Mouse (Mus musculus): ENCODE measurements around the gene Tbc1d16. TPM values are rescaled to one million over a fixed set of nuclear protein-coding genes. Genes with fewer than 3 reads are reported as not detected.
A peak's percentile ranks its signal among the peaks of the same experiment; 100 is the strongest.

Gene Tbc1d16
- total RNA-seq, 2 experiments from 2014 or later = 111 to 115 TPM

DNA sequence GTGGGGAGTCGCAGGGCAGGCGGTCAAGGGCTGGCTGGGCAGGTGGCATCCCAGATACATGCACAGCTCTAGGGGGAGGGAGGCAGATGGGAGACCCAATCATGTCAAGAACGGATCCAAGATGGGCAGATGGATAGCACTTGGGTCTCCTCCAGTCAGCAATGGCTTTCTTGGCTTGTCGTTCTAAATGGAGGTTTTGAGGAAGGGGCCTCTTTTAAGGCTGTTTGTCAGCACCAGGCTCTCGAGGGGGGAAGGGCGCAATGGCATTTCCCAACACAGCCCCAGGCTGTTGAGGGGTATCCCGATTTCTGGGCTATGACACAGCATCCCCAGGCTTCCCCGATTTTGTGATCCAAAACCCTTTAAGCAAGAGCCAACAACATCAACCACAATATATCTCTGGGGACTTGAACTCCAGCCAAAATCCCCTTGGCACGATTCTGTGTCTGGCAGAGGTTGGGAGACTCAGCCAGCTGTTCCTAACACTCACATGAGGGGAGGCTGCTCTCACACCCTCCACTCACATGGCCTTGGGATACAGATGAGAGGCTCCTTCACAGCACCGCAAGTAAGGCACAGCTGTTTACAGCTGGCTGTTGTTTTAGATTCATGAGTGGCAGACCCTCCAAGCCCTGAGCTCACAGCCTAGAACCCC lies 18.8 kb downstream of the Tbc1d16 start:
- peak; percentile 71 to 76 for DNase-seq (ENCODE audit: low spot score in 2 of 2)

DNA sequence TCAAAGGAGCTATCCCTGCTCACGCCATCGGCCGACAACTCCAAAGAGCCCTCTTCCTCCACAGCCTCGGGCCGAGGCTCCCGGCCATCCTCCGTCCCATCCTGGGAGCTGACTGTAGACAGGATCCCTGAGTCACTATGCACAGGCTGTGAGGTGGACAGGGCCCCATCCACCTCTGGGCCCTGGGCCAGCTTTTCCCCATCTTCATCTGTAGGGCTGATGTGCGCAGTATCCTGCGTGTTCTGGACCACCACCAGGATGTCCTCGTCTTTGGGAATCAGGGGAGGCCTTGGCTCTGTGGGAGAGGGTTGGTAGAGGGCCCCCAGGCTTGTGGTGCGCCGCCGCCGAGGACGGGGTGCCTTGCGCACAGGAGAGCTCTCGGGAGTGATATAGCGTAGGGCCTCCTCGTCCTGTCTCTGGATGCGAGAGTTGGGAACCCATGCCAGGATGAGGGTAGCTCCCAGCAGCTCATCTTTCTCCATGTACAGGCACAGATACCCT lies 19.4 kb downstream of the Tbc1d16 start:
- DNase-seq (ENCODE audit: low spot score in 2 of 2) = no peak

- no peak for DNase-seq (ENCODE audit: low spot score in 2 of 2)
These were observed 20.3 kb downstream of the Tbc1d16 start for GRCm38 (mm10) chr11:119207986-119208385.

DNA sequence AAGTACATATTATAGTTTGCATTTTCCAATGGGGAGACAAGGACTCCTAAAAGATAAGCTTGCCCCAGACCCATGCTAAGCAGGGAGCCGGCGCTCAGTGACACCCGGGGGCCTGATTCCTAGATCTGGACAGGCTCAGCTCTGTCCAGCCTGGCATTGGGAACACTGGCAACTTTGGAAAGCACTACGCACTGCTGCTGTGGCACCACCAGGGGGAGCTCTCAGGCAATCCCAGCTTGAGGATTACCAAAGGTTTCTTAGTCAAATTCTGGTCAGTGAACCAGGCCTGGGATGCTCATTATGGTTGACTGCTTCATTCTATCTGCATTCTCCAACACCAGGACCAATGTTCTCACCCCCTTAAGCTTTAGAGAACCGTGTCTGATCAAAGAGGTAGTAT lies 21.7 kb downstream of the Tbc1d16 start:
- DNase-seq (ENCODE audit: low spot score in 2 of 2) = peak; percentile 73 to 80

DNA sequence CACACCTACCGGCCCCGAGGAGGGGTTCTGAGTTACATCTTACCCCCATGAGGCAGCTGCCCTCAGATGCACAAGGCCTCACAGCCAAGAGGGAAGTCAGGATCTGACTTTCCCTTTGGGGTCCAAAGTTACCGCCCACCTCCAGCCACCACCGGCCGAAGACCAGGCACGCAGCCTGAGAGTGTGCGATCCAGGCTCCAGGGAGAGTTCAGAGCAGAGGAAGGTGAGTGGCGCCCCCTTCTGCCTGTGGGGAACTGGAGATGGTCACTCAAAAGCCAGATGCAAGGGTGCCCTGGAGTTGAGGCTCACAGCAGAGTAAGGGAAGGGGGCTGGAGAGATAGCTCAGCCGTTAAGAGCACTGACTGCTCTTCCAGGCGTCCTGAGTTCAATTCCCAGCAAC lies 22.6 kb downstream of the Tbc1d16 start:
- no peak for DNase-seq (ENCODE audit: low spot score in 2 of 2)

GRCm38 (mm10) chr11:119203423-119203822 lies 24.9 kb downstream of the Tbc1d16 start:
- DNase-seq (ENCODE audit: low spot score in 2 of 2) = peak in 1 of 2 experiments; percentile 52

GRCm38 (mm10) chr11:119199233-119199601 lies 29.1 kb downstream of the Tbc1d16 start:
- DNase-seq (ENCODE audit: low spot score in 2 of 2) = no peak

GRCm38 (mm10) chr11:119198564-119199232 lies 29.6 kb downstream of the Tbc1d16 start:
- DNase-seq (ENCODE audit: low spot score in 2 of 2) = peak; percentile 60 to 66

DNA sequence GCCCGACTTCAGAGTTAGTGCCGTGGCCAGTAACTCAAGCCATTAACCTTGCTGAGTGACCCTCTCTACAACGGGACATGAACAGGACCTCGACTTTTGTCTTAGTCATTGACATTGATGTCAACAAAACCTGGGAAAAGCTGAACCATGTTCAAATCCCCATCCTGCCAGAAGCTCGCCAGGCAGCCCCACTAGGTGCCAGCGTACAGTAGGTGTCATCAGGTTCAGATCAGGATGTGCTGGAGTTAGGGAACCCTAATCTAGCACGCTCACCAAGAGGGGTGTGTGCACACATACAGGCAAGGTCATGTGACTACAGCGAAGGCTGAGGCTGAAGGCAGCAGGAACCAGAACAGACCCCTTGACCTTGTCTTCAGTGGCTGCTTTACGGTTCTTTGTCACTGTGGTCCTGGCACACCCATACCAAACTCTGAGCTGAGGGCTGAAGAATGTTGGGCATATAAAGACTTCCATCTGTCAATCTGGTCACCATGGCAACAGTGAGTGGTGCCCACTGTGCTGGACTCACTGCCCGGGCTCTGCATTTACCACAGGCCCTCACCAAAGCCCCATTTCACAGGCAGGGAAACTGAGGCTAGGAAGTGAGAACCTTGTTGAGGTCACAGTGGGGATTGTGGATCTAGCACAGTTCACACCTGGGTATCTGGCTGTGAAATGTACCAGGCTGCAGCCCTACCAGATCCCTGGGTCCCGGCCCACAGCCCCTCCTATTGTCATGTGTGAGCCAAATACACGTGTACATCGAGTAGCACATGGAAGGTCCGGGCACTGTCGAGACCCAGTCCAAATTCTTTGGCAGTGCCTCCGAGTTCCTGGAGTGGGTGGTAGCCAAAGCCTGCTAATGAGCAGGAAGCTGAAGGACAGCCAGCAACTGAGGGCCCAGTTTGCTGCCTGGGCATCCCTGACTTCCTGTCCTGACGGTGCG lies 30.4 kb downstream of the Tbc1d16 start:
- peak in 1 of 2 experiments; percentile 49 for DNase-seq (ENCODE audit: low spot score in 2 of 2)

GRCm38 (mm10) chr11:119192605-119193004 lies 35.7 kb downstream of the Tbc1d16 start:
- no peak for DNase-seq (ENCODE audit: low spot score in 2 of 2)

DNA sequence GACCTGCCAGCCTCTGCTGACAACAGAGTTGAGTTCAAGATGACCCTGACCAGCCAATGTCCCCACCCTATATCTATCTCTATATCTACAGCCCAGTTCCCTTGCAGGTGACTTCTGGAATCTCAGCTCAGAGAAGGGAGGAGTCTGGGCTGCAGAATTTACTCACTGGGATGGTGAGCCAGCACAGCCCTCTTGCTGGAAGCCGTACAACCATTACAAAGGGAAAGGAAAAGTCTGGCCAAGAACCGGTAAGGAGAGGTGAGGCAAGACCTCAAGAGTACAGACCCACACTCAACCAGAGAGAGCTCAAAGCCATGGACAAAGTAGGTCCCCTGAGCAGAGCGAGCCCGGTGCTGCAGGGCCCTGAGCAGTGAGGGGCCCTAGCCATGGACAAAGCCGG lies 36.1 kb downstream of the Tbc1d16 start:
- DNase-seq (ENCODE audit: low spot score in 2 of 2) = no peak

DNA sequence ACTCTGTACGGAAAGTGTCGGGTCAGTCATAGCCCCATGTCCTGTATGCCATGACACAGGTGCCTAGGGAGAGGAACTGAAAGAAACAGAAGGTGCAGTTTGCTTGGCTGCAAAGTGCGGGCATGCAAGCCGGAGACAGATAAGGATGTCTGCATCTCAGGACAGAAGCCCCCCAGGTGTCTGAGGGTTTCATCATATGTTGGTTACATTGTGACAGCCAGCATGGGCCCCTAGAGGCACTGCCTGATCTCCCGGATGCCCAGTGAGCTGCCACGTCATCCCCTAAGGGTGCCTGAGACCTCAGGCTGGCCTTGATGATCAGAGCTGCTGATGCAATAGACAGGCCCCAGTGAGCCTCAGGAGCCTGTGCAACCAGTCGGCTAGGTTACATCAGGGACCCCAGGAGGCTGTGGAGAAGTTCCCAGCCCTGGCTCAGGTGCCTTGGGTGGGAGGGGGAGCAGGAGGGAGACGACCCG lies 36.7 kb downstream of the Tbc1d16 start:
- DNase-seq (ENCODE audit: low spot score in 2 of 2) = no peak

- peak; percentile 69 to 79 for DNase-seq (ENCODE audit: low spot score in 2 of 2)
These were observed 37.8 kb downstream of the Tbc1d16 start for GRCm38 (mm10) chr11:119190498-119190897.

GRCm38 (mm10) chr11:119189319-119189718 lies 39.0 kb downstream of the Tbc1d16 start:
- no peak for DNase-seq (ENCODE audit: low spot score in 2 of 2)

- no peak for DNase-seq (ENCODE audit: low spot score in 2 of 2)
These were observed 39.9 kb downstream of the Tbc1d16 start for GRCm38 (mm10) chr11:119188389-119188788.

DNA sequence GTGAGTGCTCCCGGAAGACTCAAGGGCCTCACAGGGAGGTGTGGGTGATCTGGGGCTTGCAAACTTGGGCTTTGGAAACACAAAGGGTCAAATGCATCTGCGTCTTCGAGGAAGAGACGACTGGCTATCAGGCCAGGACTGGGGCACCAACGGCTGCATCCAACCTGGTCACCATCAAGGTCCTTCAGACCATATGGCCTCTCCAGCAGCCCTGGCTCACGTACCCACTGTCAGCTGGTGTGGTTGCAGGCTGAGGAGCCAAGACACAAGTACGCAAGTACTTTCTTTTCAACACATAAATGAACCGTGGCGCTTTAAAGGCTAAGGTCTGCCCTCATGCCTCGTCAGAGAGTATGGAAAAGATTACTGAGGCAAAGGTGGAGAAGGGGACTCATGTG lies 40.5 kb downstream of the Tbc1d16 start:
- DNase-seq (ENCODE audit: low spot score in 2 of 2) = no peak

DNA sequence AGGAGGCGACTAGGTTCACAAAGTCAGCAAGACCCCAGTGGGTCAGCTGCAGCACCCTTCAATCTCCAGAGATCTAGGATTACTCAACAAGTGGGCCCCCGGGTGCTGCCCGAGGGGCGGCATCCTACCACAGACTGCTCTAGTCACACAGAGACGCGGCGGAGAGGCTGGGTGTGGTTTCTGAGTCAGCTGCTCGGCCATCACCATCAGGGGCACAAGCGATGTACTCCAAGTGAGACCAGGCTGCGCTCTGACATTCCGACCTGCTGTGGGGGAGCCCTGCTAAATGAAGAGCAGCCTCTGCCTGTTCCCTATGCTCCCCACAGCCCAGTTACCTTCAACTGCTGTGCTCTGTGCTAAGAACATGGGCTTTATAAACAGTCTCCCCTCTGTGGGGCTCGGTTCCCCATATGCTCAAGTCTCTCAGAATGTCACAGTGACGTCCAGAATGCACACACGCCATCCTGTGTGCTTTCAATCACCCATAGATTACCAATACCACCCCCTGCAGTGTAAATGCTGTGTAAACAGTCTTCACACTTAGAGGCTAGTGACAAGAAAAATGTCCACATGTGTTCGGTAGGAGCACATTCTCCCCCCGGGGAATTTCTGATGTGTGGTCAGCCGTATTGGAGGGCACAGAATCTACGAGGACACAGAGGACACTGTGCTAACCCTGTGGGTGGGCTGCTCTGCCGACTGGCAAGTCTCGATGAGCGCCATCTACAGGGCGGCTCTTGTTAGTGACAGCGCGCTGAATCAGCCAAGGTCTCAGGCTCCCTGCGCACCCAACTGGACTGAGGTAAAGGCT lies 41.1 kb downstream of the Tbc1d16 start:
- DNase-seq (ENCODE audit: low spot score in 2 of 2) = peak; percentile 82 to 85

- no peak for DNase-seq (ENCODE audit: low spot score in 2 of 2)
These were observed 41.9 kb downstream of the Tbc1d16 start for GRCm38 (mm10) chr11:119186381-119186780.

GRCm38 (mm10) chr11:119183684-119184310 lies 44.5 kb downstream of the Tbc1d16 start:
- DNase-seq (ENCODE audit: low spot score in 2 of 2) = no peak

- DNase-seq (ENCODE audit: low spot score in 2 of 2) = no peak
These were observed 46.4 kb downstream of the Tbc1d16 start for GRCm38 (mm10) chr11:119181861-119182395.

Measured in layer of hippocampus, postnatal 10 days (tissue).